Mouse (Mus musculus): Measurements from ENCODE around the gene 5730596B20Rik.

5730596B20Rik gene

DNA sequence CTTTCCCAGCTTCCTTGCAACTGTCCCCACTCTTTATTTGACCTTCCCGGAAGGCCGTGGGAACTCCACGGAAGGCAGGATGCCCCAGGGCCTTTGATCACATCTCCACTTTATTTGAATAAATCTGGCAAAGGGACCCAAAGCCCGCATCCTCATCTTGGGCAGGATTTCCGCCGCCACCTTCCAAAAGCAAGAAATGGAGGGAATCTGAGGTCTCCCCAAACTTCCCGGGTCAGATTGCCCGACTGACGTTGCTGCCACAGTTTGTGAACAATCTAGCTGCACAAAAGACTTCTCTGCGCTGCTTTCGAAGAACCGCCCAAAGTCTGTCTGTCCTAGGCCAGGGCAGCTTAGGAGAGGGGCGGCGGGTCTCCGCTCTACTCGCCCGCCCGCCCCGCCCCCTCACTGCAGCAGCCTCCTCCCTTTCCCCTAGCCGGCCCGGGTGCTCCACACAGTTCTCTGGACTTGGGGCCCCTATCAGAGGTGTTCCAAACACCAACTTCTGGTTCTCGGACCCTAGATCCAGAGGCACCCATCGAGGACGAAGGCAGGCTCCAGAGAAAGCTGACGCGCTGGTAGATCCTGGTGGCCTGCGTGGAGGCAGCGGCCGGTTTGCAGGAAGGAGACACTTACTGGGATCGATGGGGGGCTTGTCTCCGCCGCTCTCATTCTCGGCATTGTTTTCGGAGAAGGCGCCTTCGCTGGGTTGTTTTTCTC is 47.8 kb downstream of the 5730596B20Rik start:
- no peak for DNase-seq (ENCODE audit: low spot score in 2 of 2)

DNA sequence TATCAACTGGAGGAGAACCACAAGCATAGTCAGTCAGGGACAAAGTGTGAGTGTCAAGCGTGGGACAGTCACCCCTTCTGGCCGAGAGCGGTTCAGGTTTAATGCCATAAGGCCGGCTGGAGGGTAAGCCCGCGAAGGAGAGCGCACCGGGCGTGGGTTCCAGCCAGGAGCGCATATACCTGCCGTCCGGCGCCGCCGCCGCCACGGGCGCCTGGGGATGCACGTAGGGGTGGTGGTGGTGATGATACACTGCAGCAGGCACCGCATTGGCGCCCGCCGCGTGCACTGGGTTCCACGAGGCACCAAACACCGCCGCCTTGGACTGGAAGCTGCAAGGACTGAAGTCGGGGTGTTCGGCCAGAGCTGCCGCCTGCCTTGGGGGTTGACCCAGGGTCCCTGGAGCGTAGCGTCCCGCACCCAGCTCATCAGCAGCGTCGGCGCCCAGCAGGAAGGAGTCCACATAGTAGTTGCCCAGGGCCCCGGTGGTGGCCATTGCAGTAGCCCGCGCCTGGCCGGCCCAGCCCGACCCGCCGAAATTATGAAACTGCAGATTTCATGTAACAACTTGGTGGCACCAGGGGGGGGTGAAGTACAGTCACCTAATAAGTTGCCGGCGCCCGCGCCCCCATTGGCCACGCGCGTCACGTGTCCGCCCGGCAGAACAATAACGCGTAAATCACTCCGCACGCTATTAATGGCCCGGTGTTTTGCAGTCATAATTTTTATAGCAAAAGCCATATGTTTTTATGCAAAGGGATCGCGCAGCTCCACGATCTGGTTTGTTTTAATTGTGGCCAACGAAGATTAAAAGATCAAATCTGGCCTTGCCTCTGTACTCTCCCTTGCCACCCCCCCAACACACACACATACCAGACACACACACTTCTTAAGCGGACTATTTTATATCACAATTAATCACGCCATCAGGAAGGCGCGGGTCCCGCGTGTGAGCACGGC is 48.6 kb downstream of the 5730596B20Rik start:
- peak; percentile 84 to 88 for DNase-seq (ENCODE audit: low spot score in 2 of 2)

DNA sequence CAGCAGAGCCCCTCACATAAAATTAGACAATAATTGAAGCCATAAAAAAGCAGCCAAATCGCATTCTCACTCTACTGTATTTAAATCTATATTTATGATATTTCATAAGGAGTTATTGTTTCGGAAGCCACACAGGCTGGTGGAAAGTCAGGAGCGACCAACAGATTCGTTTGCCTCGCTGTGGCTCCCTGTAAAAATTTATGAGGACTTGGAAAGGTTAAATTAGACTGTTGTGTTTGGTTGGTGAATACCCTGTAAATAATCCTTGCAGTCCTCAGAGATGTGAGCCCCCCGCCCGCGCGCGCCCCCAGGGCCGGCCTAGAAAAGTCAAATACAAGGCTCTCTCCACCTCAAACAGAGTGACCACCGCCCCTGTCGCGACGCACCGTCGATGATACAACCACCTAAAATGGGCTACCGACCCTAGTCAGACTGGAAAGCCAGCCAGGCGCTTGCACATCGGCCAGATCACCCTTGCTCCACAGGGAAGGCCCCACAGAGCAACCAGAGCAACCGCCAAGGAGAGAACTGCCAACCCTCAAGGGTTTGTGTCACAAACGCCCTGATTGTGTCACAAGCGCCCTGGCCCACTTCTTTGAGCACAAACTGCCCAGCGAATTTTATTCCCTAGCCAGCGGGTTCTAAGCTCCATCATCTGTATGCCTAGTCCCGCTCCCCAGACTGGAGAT is 49.4 kb downstream of the 5730596B20Rik start:
- DNase-seq (ENCODE audit: low spot score in 2 of 2), result peak in 1 of 2 experiments; percentile 51

DNA sequence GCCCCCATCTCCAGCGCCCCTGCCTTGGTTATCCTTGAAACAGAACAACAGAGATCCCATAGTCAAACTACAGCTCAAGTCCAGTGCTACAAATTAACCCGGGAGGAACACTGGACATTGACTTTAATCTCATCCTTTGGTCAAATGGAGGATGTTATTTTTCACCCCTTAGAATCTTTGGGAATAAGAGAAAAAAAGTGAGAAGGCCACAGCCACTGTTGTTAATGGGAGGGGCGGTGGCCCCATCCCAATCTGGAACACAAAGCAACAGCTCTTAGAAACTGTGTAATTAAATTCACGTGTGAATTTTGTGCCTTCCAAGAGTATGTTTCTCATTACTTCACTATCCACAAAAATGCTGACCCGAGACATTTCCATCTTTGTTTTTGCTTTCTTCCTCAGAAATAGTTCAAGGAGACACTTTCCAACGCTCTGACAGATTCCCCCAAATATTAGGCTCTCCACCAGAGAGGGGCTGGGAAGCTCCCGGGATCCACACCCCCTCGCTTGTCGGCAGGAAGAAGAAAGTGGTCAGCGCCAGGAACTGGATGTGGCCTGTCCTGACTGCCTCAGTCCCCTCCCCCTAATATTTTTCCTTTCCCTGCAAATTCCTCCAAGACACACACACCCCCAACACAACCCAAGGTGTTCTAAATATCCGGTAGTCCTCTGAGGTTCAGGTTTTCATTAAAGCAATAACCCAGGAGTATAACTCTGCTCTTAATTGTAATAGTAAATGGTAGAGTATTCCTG is 50.3 kb downstream of the 5730596B20Rik start:
- DNase-seq (ENCODE audit: low spot score in 2 of 2), result no peak

DNA sequence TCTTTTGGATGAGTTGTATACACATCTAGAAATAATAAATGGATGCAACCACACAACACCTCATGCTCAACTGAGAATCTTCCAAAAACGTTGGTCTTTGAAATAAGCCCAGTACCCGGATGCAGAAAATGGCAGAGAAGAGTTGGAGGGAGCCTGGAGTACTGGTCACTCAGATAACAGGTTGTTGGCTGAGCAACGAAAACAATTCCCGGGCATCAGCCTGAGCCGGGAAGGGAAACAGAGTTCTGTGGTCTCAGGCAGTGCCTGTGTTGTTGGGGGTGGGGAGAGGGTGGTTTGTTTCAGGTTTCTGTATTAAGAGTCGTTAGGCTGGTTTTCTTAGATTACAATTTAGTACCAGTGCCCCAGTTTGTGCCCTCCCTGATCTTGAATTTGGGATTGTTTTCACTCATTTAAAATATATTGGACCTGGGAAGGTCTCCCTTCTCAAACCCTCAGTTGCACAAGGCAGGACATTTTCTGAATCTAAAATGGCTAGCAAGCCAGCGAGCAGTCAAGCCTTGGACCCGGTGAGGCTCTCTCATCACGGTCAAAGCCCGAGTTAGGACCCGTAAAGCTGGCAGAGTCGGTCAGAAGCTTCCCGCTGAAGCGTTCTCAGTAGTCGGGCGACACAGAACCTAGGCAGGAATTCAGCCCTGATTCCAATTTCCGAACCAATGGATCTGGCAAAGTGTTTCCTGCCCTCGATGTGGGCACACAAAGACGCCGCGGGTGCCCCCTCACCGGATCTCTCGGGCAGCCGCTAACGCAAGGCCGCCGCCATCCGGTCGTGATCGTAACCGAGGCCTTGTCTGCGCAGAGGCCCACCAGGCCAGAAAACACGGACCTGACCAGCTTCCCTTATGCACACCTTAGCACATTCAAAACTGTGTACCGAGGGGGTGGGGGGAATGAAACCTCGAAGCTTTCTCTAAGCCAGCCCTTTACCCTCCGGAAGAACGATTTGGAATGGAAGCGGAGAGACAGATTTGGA is 51.5 kb downstream of the 5730596B20Rik start:
- DNase-seq (ENCODE audit: low spot score in 2 of 2), result peak in 1 of 2 experiments; percentile 65

DNA sequence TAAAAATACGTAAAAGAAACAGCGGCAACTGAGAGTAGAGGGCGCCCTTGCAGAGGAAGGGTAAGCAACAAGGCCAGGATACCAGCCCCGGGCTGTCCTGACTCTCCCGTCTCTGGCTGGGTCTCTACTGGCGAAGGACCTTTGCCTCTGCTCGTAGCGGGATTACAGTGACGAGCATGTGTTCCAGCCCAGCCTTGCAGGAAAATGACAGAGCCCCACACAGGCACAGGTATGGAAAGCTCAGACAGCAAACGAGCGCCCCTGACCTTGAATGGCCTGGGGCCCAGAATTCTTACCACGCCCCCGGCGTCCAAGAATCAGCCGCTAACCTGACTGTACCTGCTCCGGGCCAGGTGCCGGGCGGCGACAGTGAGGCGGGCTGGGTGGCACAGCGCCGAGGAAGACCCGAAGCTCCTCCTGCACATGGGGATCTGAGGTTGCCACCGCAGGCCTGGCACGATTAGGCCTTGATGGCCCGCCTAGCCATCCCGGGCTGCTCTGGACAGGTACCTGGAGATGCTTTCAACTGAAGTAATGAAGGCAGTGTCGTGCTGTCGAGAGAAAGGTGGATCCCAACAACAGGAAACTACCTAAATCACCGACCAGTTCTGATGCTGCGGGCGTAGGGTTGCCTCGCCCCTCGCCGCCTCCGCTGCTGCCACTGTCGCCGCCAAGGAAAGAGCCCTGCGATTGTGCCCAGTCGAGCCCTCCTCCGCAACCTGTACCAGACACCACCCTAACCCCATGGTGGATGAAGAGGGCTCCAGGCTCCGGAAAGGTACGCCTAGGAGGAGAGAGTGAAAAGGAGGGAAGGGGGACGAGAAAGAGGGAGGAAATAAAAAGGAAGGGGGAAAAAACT is 52.5 kb downstream of the 5730596B20Rik start:
- peak in 1 of 2 experiments; percentile 76 for DNase-seq (ENCODE audit: low spot score in 2 of 2)

Measured in urinary bladder, adult 18-20 months (tissue).